Comparison of ENCODE assay signal across 8 mouse cellular contexts in genomic region chr17:15065391-15066024, GRCm38 (mm10). TPM values are rescaled to one million over a fixed set of nuclear protein-coding genes. Genes with fewer than 3 reads are reported as not detected.
A peak's percentile ranks its signal among the peaks of the same experiment; 100 is the strongest.
DNase-seq lines count a peak whose midpoint lies in the region; ATAC-seq lines count a peak whose summit lies in the region.

No protein-coding gene starts in this region.

- 42% methylated on average over 13 of the region's 13 CpGs for WGBS in hindbrain, embryonic 13.5 days
- WGBS in midbrain, embryonic 11.5 days: 42% methylated on average over 13 of the region's 13 CpGs

- peak overlapping the region; percentile 44 for H3K4me2 ChIP-seq in hindbrain, embryonic 13.5 days
- peak overlapping the region; percentile 24 for H3K4me2 ChIP-seq in midbrain, embryonic 11.5 days

- H3K9me3 ChIP-seq in hindbrain, embryonic 13.5 days: no peaks in the 10 kb centered on the region
- no peaks in the 10 kb centered on the region for H3K9me3 ChIP-seq in midbrain, embryonic 11.5 days (ENCODE audit: control insufficient read depth, low read length)

- H3K36me3 ChIP-seq in hindbrain, embryonic 13.5 days: peaks cover 34% of the 10 kb centered on the region
- no peaks in the 10 kb centered on the region for H3K36me3 ChIP-seq in midbrain, embryonic 11.5 days (ENCODE audit: control insufficient read depth, insufficient read depth, low read length)
- H3K36me3 ChIP-seq in splenic B cell, adult 2 months (ENCODE audit: control insufficient read depth, insufficient read depth, low read length, poor library complexity, severe bottlenecking): peaks cover 4% of the 10 kb centered on the region; the same call in 1 of the 2 replicates

- peak overlapping the region; percentile 67 for H3K27ac ChIP-seq in hindbrain, embryonic 13.5 days
- H3K27ac ChIP-seq in midbrain, embryonic 11.5 days (ENCODE audit: low read depth, low read length): peak overlapping the region; percentile 22; the same call in 1 of the 2 replicates

- peak overlapping the region; percentile 7; the same call in 1 of the 2 replicates for H3K4me3 ChIP-seq in hindbrain, embryonic 13.5 days
- H3K4me3 ChIP-seq in midbrain, embryonic 11.5 days (ENCODE audit: low read depth, low read length): no peak overlapping the region

- ATAC-seq in frontal cortex, adult (ENCODE audit: low TSS enrichment): peak; percentile 84
- peak; percentile 84 for ATAC-seq in hindbrain, embryonic 13.5 days (ENCODE audit: low FRiP score)
- ATAC-seq in midbrain, embryonic 11.5 days (ENCODE audit: low FRiP score): peak; percentile 89

- H3K9ac ChIP-seq in hindbrain, embryonic 13.5 days: peak overlapping the region; percentile 43
- peak overlapping the region; percentile 39 for H3K9ac ChIP-seq in midbrain, embryonic 11.5 days (ENCODE audit: low read length)

- peak; percentile 73 to 78 for DNase-seq in left cerebral cortex, adult 18-20 months (ENCODE audit: low spot score in 2 of 2)
- DNase-seq in left cerebral cortex, adult 11 months (ENCODE audit: low spot score): no peak
- DNase-seq in cerebellum, adult 8-10 months: peak; percentile 56
- peak; percentile 69 to 72 for DNase-seq in left cerebral cortex, postnatal 10 days (ENCODE audit: extremely low spot score in 1 of 2, low spot score in 2 of 2)
- DNase-seq in midbrain, embryonic 11.5 days (ENCODE audit: low spot score, missing footprints): peak; percentile 92
- peak; percentile 38 for DNase-seq in splenic B cell, adult 2 months (ENCODE audit: low read depth, low spot score)

- H3K27me3 ChIP-seq in hindbrain, embryonic 13.5 days: no peaks in the 10 kb centered on the region
- no peaks in the 10 kb centered on the region for H3K27me3 ChIP-seq in midbrain, embryonic 11.5 days (ENCODE audit: control insufficient read depth, insufficient read depth, low read length)
- H3K27me3 ChIP-seq in splenic B cell, adult 2 months (ENCODE audit: control insufficient read depth, insufficient read depth, low read length, poor library complexity, severe bottlenecking): no peaks in the 10 kb centered on the region

- peaks cover 12% of the 10 kb centered on the region for H3K4me1 ChIP-seq in hindbrain, embryonic 13.5 days (replicated peaks)
- H3K4me1 ChIP-seq in midbrain, embryonic 11.5 days (ENCODE audit: control insufficient read depth, insufficient read depth, low read length): peaks cover 8% of the 10 kb centered on the region

- intact Hi-C loops in left cerebral cortex, postnatal 10 days (cut with DNase I): loop anchor here (1.0 to 5.0 kb wide), 3 partner anchors 313 to 403 kb away; partner anchors contain the start of gene Fam120b

RNA-seq across cellular contexts. Expression of gene Gm3448, which starts 24.2 kb away (rescaled TPM):
- total RNA-seq in left cerebral cortex, adult 18-20 months (2021): 1 to 10 TPM; 7.4 to 7.9 TPM
- polyA plus RNA-seq in hindbrain, embryonic 13.5 days (2015; fragmentation: Nextera tagmentation; extraction: Ambion mirVana): 4.9 and 5.1 TPM in 2 replicates
- total RNA-seq in left cerebral cortex, postnatal 10 days (2021): 1 to 10 TPM; 5.5 to 6.3 TPM
- polyA plus RNA-seq in midbrain, embryonic 11.5 days (2014; fragmentation: Nextera tagmentation; extraction: Ambion mirVana): 3.8 and 4.6 TPM in 2 replicates

RNA-seq across cellular contexts. Expression of gene Tcte3, which starts 24.2 kb away (rescaled TPM):
- 1 to 10 TPM; 1.1 to 1.5 TPM for total RNA-seq in left cerebral cortex, adult 18-20 months (2021)
- polyA plus RNA-seq in hindbrain, embryonic 13.5 days (2015; fragmentation: Nextera tagmentation; extraction: Ambion mirVana): 1.1 TPM in 1 of 2 replicates, not detected in the other
- not detected for total RNA-seq in left cerebral cortex, postnatal 10 days (2021)
- polyA plus RNA-seq in midbrain, embryonic 11.5 days (2014; fragmentation: Nextera tagmentation; extraction: Ambion mirVana): 0.68 TPM in 1 of 2 replicates, not detected in the other

RNA-seq across cellular contexts. Expression of gene Ermard, which starts 24.5 kb away (rescaled TPM):
- total RNA-seq in left cerebral cortex, adult 18-20 months (2021): 10 to 100 TPM; 46.5 to 53.4 TPM
- 97.6 and 104 TPM in 2 replicates for polyA plus RNA-seq in hindbrain, embryonic 13.5 days (2015; fragmentation: Nextera tagmentation; extraction: Ambion mirVana)
- total RNA-seq in left cerebral cortex, postnatal 10 days (2021): 10 to 100 TPM; 39.1 to 45.8 TPM
- 69.3 and 83.2 TPM in 2 replicates for polyA plus RNA-seq in midbrain, embryonic 11.5 days (2014; fragmentation: Nextera tagmentation; extraction: Ambion mirVana)

RNA-seq across cellular contexts. Expression of gene Gm3435, which starts 55.5 kb away (rescaled TPM):
- total RNA-seq in left cerebral cortex, adult 18-20 months (2021): 1 to 10 TPM; 3.6 to 5.5 TPM
- 8.9 and 10.0 TPM in 2 replicates for polyA plus RNA-seq in hindbrain, embryonic 13.5 days (2015; fragmentation: Nextera tagmentation; extraction: Ambion mirVana)
- 1 to 10 TPM; 3.8 TPM for total RNA-seq in left cerebral cortex, postnatal 10 days (2021)
- 8.0 and 10.3 TPM in 2 replicates for polyA plus RNA-seq in midbrain, embryonic 11.5 days (2014; fragmentation: Nextera tagmentation; extraction: Ambion mirVana)
